Mouse (Mus musculus): ENCODE measurements around the gene Dnah10.

DNA sequence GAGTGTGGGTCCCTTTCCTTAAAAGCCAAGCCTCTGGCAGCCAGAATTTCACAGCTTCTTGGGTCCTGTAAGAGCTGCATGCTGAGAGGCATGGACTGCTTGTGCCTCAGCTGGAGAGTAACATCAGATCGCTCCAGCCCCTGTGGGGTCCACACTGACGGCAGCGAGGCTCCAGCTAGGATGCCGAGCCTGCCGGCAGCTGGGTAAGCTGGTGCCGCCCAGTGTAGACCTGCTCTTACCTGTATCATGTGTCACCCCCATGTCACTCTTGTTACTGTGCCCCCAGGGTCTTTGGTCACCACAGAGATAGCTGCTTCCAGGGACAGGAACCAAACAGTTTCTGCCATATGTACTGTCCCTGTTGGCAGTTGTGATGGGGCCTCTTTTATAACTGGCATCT lies 1.8 kb upstream of the Dnah10 start:
- TF ChIP-seq CTCF (conservative IDR thresholded peaks at IDR 0.05; ENCODE audit: insufficient read depth, insufficient read length, low read depth, low read length) = no peak
- TF ChIP-seq POLR2A (IDR thresholded peaks at IDR 0.05; ENCODE audit: low read depth, low read length) = no peak
